Mouse (Mus musculus) small intestine, adult 2 months (tissue): ENCODE results near the gene Grb10. TPM values are rescaled to one million over a fixed set of nuclear protein-coding genes. Genes with fewer than 3 reads are reported as not detected.

Source experiments
- H3K27ac ChIP-seq: fragments of 200-500 bp; 2 replicates; pipeline ENCODE4 v1.5.1; 2012; ENCODE audit warnings: low read depth, low read length, control low read depth, inconsistent platforms; ENCODE audit not compliant: insufficient read depth
- H3K27me3 ChIP-seq: fragments of 200-500 bp; 2 replicates; pipeline ENCODE4 v1.6.1; 2012; ENCODE audit warnings: mild to moderate bottlenecking, moderate library complexity, low read length, inconsistent platforms; ENCODE audit not compliant: control insufficient read depth, insufficient read depth
- H3K36me3 ChIP-seq: fragments of 200-500 bp; 2 replicates; pipeline ENCODE4 v1.6.1; 2012; ENCODE audit warnings: mild to moderate bottlenecking, low read length, control low read depth, inconsistent platforms; ENCODE audit not compliant: control insufficient read depth, insufficient read depth
- H3K4me1 ChIP-seq: fragments of 200-500 bp; 2 replicates; pipeline ENCODE4 v1.6.1; 2012; ENCODE audit warnings: low read length, inconsistent platforms, mixed read lengths; ENCODE audit not compliant: control insufficient read depth, insufficient read depth, insufficient read length
- H3K4me3 ChIP-seq: fragments of 200-500 bp; 2 replicates; pipeline ENCODE4 v1.5.1; 2012; ENCODE audit warnings: low read depth, mild to moderate bottlenecking, control low read depth, inconsistent platforms, low read length, moderate library complexity
- CTCF ChIP-seq: fragments of 200-500 bp; IDR thresholded peaks from 2 replicates; pipeline ENCODE4 v1.5.1; 2012; ENCODE audit warnings: low read depth, mild to moderate bottlenecking, control low read depth, inconsistent platforms, low read length, moderate library complexity, mixed read lengths; ENCODE audit not compliant: insufficient replicate concordance, insufficient read length; ENCODE audit errors: extremely low read depth
- POLR2A ChIP-seq: fragments of 200-500 bp; IDR thresholded peaks from 2 replicates; pipeline ENCODE4 v1.6.1; 2012; ENCODE audit warnings: low read depth, mild to moderate bottlenecking, control low read depth, inconsistent platforms, low read length, moderate library complexity
- WGBS: fragments of 180-500 bp; shearing (Covaris S2); methylation state at CpG from one replicate; pipeline ENCODE4 v1.1.7; 2018; 5-methylcytosine and 5-hydroxymethylcytosine counted together
- polyA plus RNA-seq: library from polyadenylated mRNA; depleted of rRNA; stranded (reverse); fragments of >200 nt; gene quantifications from 2 replicates; pipeline ENCODE4 v1.2.3, GENCODE M21; 2012

Grb10 gene
- polyA plus RNA-seq, 1 experiment = 2.5 TPM

DNA sequence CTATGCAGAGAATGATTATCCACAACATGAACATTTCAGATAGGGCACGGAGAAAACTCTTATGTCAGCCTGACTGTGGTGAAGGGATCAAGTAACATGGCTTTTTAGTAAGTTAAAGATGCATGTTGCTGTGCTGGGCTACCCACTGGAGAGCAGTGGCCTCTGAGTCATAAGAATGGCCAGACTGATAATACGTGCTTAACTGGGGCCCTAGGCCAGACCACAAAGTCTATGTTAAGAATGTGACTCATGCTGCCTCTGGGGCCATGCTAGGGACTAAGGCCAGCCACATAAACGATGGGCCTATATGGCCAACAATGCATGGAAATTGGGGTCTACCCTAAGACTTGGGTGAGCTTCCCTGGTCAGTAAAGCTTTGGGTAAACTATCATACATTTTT lies 98.9 kb downstream of the Grb10 start:
- Histone ChIP-seq H3K4me3 (no peak overlapping the region), H3K27me3 (no peaks in the 10 kb centered on the region), H3K4me1 (peaks cover 1% of the 10 kb centered on the region; the same call in 1 of the 2 replicates), H3K27ac (no peak overlapping the region), H3K36me3 (no peaks in the 10 kb centered on the region)
- 62% methylated on average over 3 of the region's 3 CpGs for WGBS
- TF ChIP-seq CTCF = no peak
- no peak for TF ChIP-seq POLR2A

DNA sequence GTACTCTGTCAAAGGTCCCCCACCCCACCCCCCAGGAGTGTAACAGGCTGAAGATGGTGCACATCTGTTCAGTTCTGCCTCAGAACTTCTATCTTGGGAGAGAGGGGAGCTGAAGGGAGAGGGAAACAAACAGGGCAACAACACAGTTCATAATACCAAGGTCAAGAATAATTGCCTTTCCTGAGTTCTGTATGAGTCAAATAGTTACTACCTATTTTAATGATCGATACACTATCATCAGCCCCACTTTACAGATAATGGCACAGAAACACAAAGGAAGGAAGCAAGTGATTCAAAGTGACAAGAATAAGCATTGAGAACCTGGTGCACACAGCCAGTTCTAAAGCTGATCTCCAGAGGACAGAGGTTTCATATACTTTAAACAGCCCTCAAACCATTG lies 99.9 kb downstream of the Grb10 start:
- WGBS = 78% methylated on average over 1 of the region's 1 CpGs
- H3K4me1 ChIP-seq = peaks cover 1% of the 10 kb centered on the region; the same call in 1 of the 2 replicates
- no peak overlapping the region for H3K4me3 ChIP-seq
- TF ChIP-seq POLR2A (no peak), CTCF (no peak)
- H3K27me3 ChIP-seq = no peaks in the 10 kb centered on the region
- H3K36me3 ChIP-seq = no peaks in the 10 kb centered on the region
- H3K27ac ChIP-seq = no peak overlapping the region

DNA sequence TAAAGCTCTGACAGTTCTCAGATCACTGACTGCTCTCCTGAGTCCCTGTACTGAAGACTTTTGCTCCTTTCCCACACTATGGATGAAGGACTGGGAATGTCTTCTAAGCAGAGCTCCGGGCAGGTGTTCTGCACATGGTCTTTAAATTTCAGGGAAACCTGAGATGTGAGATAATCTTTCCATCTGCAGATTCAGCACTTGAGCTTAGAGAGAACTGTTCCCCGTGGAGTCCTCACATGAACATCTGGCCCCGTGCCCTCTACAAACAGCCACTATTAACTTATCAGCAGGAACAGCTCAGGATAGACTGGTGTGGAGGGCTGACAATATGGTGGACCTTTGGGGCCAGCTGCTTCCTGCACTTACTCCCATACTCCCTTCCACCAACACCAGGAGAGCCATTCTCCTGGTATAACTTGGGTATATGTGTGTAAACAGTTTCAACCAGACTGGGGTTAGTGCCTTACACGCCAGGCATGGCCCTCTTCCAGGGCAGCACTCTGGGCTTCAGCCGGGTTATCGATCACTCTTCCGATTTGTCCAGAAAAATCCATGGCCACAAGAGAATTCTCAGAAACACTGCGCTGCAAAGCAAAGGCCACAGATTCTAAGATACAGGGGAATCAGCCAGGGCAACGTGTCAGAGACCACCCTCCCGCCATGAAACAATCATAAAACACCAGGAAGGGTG lies 101.0 kb downstream of the Grb10 start:
- no peak overlapping the region for H3K4me3 ChIP-seq
- no peaks in the 10 kb centered on the region for H3K27me3 ChIP-seq
- H3K4me1 ChIP-seq = no peaks in the 10 kb centered on the region
- TF ChIP-seq POLR2A (no peak), CTCF (no peak)
- 79% methylated on average over 10 of the region's 10 CpGs for WGBS
- no peak overlapping the region for H3K27ac ChIP-seq
- no peaks in the 10 kb centered on the region for H3K36me3 ChIP-seq

DNA sequence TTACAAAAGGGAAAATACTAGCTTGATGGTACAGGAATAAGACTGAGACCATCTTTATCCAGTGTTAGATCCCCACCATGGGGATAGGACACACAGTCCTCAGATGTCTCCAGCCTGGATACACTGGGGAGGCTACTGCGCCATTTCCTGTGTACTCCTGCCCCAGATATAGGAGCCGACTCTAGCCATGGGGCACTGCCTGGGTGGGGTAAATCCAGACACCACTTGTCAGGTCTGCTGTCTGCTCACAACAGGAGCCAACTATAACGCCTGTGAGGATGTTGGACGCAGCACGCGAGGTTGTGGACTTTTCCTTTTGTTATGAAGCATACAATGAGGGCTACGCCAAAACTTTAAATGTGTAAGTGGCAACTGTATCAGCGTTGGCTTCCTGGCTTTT lies 103.7 kb downstream of the Grb10 start:
- Histone ChIP-seq H3K4me3 (no peak overlapping the region), H3K4me1 (no peaks in the 10 kb centered on the region), H3K36me3 (no peaks in the 10 kb centered on the region), H3K27me3 (no peaks in the 10 kb centered on the region), H3K27ac (no peak overlapping the region)
- 82% methylated on average over 8 of the region's 8 CpGs for WGBS
- no peak for TF ChIP-seq POLR2A
- no peak for TF ChIP-seq CTCF

DNA sequence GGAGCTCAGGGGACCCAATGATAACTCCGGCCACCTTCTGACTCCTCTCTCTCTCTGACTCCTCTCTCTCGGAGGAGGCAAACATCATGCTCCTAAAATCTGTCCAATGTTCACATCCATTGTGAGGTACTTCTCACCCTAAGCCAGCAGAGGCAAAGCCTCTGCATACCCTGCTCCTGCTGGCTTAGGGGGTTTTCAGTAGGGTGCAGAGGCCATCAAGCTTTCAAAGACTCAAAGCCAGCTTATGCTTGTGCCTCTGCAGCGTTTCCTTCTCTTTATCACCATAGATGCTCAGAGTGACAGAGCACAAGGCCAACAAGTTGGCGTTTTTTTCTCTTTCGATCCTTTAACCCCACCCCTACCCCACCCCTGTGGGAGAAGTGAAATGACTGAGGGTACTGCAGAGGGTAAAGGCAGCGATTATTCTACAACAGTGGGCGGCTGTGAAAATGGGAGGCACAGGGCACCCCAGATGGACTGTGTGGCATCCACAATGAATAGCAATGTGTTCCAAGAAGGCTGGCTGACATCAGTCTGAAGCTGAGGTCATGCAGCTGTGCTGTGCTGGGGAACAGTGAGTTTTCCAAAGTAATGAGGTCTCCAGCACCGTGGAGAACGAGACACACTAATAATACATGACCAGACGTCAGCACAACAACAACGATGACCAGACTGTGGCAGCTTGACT lies 106.2 kb downstream of the Grb10 start:
- Histone ChIP-seq H3K27me3 (no peaks in the 10 kb centered on the region), H3K4me3 (no peak overlapping the region), H3K27ac (no peak overlapping the region), H3K4me1 (peaks cover 13% of the 10 kb centered on the region; the same call in 1 of the 2 replicates), H3K36me3 (no peaks in the 10 kb centered on the region)
- TF ChIP-seq POLR2A = no peak
- no peak for TF ChIP-seq CTCF
- WGBS = 62% methylated on average over 11 of the region's 11 CpGs

DNA sequence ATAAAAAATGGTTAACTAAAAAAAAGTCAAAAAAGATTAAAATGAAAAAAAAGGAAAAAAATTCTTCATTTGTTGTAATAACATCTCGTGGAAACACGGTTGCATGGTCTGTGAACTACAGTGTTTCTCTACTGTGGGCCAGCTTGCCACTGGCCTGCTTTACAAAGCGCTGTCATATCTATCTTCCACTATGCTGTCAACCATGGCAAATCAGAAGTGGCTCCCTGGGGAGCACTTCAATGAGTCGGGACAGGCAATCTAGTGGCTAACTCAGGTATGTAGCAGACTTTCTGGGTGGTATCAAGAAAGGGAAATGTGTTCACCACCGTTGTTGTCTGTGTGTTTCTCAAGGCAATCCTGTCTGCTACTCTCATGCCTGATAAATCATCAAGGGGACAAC lies 106.8 kb downstream of the Grb10 start:
- whole genome bisulfite sequencing = 84% methylated on average over 5 of the region's 5 CpGs
- peaks cover 13% of the 10 kb centered on the region; the same call in 1 of the 2 replicates for H3K4me1 ChIP-seq
- no peaks in the 10 kb centered on the region for H3K36me3 ChIP-seq
- no peaks in the 10 kb centered on the region for H3K27me3 ChIP-seq
- no peak overlapping the region for H3K4me3 ChIP-seq
- H3K27ac ChIP-seq = no peak overlapping the region
- TF ChIP-seq CTCF (no peak), POLR2A (no peak)

DNA sequence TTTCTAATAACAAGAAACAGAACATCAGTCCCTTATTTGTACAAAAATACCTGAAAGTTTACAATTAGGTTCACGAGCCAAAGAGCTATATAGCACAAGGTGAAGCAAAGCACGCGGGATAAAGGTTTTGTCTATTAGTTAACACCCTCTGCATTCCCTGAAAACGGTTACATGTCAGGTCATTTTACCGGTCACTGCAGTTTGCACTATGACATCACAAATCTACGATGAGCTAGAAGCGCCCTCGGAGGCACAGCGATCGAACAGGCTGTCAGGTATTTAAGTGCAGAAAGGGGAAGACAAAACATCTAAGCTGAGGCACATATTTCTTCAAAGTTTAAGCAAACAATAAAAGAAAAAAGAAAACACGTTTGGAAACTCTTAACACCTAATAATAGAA lies 108.0 kb downstream of the Grb10 start:
- H3K27ac ChIP-seq = no peak overlapping the region
- WGBS = 88% methylated on average over 11 of the region's 11 CpGs

More for the DNA sequence above, 108.0 kb downstream of the Grb10 start:
- TF ChIP-seq POLR2A (no peak), CTCF (no peak)
- peaks cover 13% of the 10 kb centered on the region; the same call in 1 of the 2 replicates for H3K4me1 ChIP-seq
- H3K36me3 ChIP-seq = no peaks in the 10 kb centered on the region
- no peak overlapping the region for H3K4me3 ChIP-seq
- H3K27me3 ChIP-seq = no peaks in the 10 kb centered on the region
